Mouse (Mus musculus) erythroblast, embryonic 14.5 days (primary cell): Measurements from ENCODE around the gene Bckdk.

Experiments
- GATA1 ChIP-seq: IDR thresholded peaks from 2 replicates; pipeline ENCODE4 v1.6.1; 2012; ENCODE audit warnings: low read length, inconsistent platforms, mixed read lengths
- TAL1 ChIP-seq: IDR thresholded peaks from 3 replicates; pipeline ENCODE4 v1.6.1; 2012; ENCODE audit warnings: low read length, inconsistent platforms, mixed read lengths

DNA sequence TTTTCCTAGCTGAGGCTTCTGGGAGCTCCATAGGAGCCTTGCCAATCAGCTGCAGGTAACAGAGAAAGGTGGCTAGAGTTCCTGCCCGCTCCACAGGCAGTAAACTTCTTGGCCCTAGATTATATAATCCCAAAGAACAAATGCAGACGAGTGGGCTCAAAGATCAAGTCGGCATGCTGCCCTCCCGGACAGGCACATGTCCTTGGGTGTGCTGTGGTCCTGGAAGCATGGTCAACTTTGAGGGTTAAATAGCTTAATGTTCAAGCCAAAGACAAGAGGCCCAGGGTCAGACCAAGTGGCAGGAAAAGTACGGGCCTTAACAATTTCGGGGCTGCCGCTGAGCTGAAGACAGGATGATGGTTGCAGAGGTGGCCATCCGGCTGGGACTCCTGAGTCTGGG, 22.2 kb downstream of the Bckdk start:
- TF ChIP-seq GATA1 (no peak), TAL1 (no peak)
